Mouse (Mus musculus) fat pad, adult 2 months (tissue): ENCODE measurements around the gene Gpr88.

ENCODE experiments used
- DNase-seq: peaks from one replicate; pipeline ENCODE4 v3.0.0-alpha.2; 2011; ENCODE audit warnings: low read depth, low spot score; ENCODE audit errors: extremely low read depth

Gpr88 gene

GRCm38 (mm10) chr3:116253077-116253531 is at the start of gene Gpr88:
Gene Gpr88 (minus strand): TSS chr3:116253503.
- no peak for DNase-seq

- DNase-seq, result no peak
These were observed 49.3 kb upstream of the Gpr88 start for GRCm38 (mm10) chr3:116302581-116302980.

DNA sequence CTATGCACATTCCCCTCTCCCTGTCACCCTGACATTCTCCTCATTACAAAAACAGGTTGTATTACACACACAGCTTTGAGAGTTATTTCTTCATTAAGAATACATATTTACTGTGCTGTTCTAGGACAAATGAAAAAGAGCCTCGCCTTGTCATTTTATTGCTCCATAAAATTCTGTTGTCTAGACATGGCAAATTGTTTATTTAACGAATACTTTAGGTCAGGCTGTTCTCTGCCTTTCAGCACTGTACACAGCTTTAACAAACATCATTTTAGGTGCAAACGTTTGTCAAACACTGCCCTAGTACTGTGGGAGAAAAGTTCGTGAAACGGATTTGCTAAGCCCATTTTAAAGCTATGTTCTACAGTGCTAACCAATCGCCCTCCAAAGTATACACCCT is 48.5 kb upstream of the Gpr88 start:
- no peak for DNase-seq

DNA sequence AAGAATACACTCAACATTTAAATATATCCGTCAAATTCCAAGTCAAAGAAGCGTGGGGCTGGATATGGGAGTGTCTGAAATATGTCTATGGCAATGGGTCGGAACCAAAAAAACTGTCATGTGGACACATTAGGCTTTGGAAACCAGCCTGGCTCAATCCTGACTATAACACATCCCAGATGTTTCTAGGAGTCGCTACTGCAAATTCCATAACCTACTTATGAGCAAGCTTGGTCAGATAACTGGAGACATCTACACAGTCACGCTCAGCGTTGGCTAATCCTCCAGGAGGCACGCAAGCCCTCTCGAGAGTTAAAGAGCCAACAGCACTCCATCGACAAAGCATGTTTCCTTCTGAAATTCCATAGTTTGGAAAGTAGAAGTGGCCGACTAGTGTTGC is 45.4 kb upstream of the Gpr88 start:
- DNase-seq, result no peak

GRCm38 (mm10) chr3:116298003-116298402 is 44.7 kb upstream of the Gpr88 start:
- no peak for DNase-seq

DNA sequence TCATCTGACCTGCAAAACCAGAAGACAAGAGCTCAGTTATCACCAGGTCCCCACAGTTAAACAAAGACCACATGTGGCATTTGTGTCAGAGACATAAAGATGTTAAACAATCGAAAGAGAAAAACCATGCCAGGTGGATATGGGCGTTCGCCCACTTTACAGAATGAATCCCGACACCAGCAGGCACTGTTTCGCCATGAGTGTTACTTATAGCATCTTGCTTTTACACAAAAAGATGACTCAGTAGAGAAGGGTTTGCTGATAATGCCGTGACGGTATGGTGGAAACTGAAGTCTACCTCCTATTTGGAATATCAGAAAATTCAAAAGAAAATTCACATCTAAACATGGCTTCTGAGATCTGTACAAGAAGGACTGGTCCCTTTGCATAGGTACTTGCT is 43.9 kb upstream of the Gpr88 start:
- no peak for DNase-seq

DNA sequence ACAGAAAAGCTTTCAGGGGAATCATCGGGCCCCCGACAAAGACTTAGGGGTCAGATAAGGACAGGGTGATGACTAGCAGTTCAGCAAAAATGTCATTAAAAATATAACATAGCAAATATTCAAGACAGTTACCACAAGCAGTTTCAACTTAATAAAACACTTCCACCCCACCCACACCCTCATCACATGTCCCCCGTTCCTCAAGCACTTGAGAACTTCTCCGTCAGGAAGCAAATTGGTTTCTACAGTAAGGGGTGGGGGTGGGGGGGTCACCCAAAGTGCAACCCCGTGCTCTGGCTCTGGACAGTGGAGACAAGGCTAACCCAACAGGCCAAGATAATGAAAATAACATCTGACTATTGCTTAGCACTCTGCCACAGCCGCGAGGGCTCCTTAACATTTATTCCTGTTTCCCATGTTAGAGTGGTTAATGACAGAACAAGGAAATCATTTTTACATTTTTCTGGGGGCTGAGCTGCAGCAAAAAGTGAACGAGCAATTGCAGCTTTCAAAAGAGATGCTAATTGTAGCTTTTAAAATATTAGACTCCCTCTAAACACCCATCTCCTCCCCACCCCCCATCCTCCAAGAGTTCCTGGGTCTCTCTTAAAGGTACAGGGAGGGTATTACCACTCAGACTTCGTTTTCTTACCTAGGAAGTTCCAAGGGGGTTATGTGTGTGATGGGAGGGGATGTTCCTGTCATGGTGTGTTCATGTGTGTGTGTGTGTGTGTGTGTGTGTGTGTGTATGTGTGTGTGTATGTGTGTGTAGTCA is 36.9 kb upstream of the Gpr88 start:
- DNase-seq, result no peak

GRCm38 (mm10) chr3:116288833-116289232 is 35.5 kb upstream of the Gpr88 start:
- DNase-seq, result no peak

- DNase-seq, result no peak
These were observed 31.4 kb upstream of the Gpr88 start for GRCm38 (mm10) chr3:116284735-116285134.

DNA sequence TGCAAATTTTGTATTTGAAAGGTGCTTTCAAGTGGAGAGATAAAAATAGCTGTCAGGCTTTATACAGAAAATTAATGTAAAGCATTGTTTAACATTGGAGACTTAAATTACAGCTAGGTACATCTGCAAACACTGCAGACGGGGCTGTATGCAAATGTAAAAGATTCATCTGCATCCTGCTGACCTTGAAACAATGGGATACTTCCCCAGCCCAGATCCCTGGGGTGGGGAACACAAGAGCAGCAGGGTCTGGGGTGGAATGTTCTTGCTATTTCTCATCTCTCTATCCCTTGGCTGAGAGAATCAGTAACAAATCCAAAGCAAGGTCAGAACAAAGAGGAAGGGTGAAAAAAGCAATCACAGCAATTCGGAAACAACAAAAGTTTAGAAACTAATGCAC is 30.7 kb upstream of the Gpr88 start:
- no peak for DNase-seq

- DNase-seq, result no peak
These were observed 28.4 kb upstream of the Gpr88 start for GRCm38 (mm10) chr3:116281663-116282062.

DNA sequence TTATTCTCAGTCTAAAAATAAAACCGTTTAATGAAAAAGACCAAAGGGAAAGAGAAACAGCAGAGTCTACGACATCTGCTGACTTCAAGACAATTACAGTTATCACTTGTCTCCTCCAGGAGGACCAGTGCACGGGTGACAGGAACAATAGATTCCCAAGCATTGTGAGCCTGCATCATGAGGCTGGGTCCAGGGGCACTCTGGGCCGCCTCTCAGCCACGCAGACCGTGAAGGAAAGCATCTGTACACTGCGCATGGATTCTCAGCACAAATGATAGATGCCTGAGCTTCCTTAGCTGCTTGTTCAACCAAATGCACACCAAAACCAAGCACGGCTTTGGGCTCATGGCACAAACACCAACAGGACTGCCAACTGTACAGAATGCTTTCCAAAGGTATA is 23.8 kb upstream of the Gpr88 start:
- DNase-seq, result no peak

DNA sequence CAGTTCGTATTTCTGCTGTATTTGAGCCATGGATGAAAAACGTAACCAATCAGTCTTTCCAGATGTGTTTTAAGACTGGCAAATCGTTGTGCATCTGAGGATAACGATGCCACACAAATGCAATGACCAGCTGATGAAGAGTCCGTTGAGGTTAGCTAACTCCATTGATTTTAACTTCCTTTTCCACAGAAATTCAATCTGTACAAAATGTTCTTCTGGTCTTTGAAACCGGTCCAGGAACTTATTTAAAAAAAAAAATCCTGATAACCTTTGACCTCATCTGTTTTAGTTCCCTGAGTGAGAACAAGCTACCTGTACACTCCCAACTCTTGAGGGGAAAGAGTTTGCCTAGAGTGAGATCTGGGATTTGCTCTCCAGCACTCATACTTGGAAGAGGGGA is 18.4 kb upstream of the Gpr88 start:
- DNase-seq, result no peak

DNA sequence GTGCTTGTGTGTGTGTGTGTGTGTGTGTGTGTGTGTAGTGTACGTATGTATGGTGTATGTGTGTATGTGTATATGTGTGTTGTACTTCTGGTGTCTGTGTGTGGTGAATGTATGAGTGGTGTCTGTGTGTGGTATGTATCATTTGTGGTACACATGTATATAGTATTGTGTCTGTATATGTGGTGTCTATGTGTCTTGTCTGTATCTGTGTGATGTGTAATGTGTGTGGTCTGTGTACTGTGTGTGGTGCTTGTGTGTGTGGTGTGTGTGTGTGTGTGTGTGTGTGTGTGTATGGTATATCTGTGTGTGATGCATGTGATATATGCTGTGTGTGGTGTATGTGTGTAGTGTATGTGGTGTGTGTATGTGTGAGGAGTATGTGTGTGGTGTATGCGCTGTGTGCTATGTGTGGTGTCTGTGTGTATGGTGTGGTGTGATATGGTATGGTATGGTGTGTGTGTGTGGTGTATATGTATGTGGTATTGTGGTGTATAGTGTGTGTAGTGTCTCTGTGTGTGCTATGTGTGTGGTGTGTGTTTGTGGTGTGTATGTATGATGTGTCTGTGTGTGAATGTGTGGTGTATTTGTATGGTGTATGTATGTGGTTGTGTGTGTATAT is 13.8 kb upstream of the Gpr88 start:
- no peak for DNase-seq

DNA sequence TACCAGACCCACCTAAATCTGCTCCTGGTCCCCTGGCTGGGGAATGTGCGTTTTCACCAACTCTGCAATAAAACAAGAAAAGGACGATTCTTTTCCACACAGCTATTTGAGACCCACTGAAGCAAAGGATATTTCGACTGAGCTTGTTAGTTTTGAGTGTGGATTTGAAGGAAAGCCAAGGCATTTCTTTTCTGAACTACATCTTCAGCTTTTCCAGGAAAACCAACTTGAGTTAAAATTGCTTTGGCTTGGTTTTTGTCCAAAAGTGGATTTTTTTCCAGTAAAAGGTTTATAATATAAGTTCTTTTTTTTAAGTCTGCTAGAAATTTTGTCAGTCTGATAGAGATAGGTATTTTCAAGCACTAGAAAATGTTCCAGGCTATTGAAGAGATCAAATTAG is 13.1 kb upstream of the Gpr88 start:
- DNase-seq, result no peak

DNA sequence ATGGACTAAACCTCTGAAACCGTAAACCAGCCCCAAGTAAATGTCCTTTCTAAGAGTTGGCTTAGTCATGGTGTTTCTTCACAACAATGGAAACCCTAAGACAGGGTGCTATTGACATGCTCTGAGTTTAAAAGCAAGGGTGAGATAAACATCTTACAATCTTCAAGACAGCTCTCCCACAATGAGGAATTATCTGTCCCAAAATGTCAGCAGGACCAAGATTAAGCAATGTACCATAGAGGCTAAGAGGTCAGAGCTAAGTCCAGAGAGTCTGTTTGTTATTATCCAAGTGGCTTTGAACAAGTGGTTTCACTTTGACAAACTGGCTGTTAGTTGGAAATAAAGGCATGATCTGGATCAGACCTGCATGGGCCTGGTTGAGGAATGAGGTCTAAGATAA is 10.7 kb upstream of the Gpr88 start:
- no peak for DNase-seq

DNA sequence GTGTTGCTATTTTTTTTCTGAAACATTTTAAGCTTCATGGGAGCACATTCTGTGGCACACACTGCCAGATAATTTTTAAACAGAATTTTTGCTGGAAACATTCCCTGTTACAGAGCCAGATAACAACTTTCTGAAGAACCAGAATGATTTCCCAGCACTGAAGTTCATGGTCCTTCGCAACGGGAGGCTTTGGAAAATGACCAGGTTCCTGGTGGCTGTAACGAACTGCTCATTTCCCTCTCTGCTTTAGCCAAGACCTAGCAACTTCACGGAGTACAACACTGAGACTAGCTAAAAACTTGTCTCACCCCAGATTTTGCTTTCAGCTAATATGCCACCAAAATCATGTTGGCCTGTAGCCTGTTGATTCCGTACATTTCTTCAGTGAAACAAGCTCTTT is 9.8 kb upstream of the Gpr88 start:
- DNase-seq, result no peak

DNA sequence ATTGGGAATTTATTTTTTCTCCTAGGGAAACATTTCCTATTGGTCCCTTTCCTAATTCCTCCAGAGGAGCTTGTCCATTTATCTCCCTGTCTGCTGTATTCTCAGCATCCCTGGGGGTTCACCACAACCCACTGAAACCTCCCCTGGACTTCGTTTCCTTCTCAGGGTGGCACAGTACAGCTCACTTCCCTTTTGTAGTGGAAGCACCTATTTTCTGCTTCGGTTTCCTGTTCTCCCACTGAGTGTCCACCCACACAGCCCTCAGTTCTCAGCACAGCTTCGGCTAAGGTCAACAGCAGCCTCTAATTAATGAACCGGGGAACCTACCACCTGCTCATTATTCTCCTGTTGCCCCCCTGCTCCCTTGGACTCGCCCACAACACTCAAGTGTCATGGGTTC is 2.8 kb upstream of the Gpr88 start:
- DNase-seq, result no peak

- no peak for DNase-seq
These were observed 855 bp downstream of the Gpr88 start for GRCm38 (mm10) chr3:116252255-116253040.

DNA sequence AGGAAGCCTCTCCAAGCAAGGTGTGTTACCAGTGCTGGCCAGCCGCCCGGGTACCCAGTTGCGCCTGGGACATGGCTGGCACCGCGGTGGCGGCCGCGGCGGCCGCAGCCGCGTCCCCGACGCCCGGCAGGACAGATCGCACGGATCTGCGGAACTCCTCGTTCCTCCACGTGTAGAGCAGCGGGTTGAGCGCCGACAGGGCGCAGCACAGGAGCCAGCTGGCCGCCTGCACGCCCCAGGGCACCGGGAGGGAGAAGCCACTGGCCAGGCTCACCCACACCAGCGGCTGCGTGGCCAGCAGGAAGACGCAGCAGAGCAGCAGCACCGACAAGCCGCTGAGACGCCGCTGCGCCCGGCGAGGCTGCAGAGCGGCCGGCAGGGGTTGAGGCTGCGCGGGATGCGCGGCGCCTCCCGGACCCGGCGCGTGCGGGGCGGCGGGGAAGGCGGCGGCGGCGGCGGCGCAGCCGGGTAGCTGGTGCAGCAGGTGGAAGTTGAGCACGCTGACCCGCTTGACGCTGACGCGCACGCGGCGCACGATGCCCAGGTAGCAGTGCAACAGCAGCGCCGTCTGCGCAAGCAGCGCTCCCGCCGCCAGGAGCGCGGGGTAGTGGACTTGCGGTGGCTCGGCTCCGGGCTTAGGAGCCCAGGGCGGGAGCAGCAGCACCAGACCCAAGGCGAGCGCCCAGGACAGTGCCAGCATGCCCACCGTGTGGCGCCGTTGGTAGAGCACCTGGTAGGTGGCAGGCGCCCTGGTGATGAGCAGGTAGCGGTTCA is 1.6 kb downstream of the Gpr88 start:
- DNase-seq, result no peak

- no peak for DNase-seq
These were observed 4.3 kb downstream of the Gpr88 start for GRCm38 (mm10) chr3:116249026-116249425.
